In the genomic region with DNA sequence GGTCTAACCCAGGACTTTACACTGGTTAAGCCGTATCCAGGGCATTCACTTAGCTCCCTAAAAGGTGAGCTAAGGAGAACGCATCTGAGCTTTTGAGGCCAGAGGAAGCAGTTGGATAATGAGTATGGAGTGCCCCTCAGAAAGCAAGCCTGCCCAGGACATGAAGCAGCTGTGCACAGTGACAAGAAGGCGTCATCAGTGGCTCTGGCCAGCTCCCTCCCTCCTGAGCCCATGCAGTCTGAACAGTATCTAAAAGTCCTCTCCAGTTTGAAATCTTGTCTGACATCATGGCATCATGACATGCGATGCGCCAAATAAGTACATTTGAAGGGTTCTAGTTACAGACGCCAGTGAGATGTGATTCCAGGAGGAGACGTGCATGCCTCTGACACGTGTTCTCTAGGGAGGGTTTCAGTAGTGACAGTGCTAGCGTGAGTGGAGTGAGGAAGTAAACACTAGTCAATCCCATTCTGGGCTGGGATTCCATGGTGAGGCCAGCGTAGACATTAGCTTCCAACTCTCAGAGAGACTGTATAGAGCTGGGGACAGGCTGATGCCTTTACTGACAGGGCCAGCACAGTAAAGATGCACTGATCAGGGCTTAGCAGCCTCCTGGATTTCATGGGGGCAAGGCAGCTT, we compare ENCODE assay signal across 25 mouse cellular contexts.
DNase-seq lines count a peak whose midpoint lies in the region; ATAC-seq lines count a peak whose summit lies in the region.
"Had no signal": no experiment of that assay in that cellular context is flagged by ENCODE, and none has a peak within 500 bp of the region (broad histone marks: within the 10 kb centered on the region; RNA-seq: fewer than 3 reads in every experiment).

No protein-coding gene starts in this region.

- H3K9ac ChIP-seq in intestine, embryonic 15.5 days: no peak overlapping the region
- no peak overlapping the region for H3K9ac ChIP-seq in intestine, embryonic 16.5 days (ENCODE audit: low read depth, low read length)
- no peak overlapping the region for H3K9ac ChIP-seq in lung, embryonic 16.5 days (ENCODE audit: low read length)
- H3K9ac ChIP-seq in stomach, embryonic 15.5 days: no peak overlapping the region
- H3K9ac ChIP-seq: forebrain, postnatal 0 days; heart, embryonic 13.5 days; hindbrain, embryonic 15.5 days; limb, embryonic 13.5 days had no signal

- H3K4me1 ChIP-seq in intestine, embryonic 15.5 days (replicated peaks): 0 out of 2 replicates have a peak, but pooled peaks cover 10% of the 10 kb centered on the region
- H3K4me1 ChIP-seq in intestine, embryonic 16.5 days (ENCODE audit: control insufficient read depth, insufficient read depth, low read length): peaks cover 7% of the 10 kb centered on the region; the same call in 1 of the 2 replicates
- peaks cover 10% of the 10 kb centered on the region for H3K4me1 ChIP-seq in lung, embryonic 16.5 days (replicated peaks; ENCODE audit: control insufficient read depth, insufficient read depth, low read length)
- H3K4me1 ChIP-seq in stomach, embryonic 15.5 days: peaks cover 7% of the 10 kb centered on the region; the same call in 1 of the 2 replicates

- no peak for DNase-seq in lung, adult 18-20 months
- DNase-seq in adrenal gland, postnatal 14 days: no peak
- DNase-seq: adrenal gland, postnatal 36 days; cerebellum, adult 18-20 months; cerebellum, postnatal 10 days; forebrain, postnatal 0 days; heart, adult 2 months; kidney, adult 9 months; kidney, postnatal 14 days; right cerebral cortex, adult 18-20 months; thymus, postnatal 14 days had no signal

- no peaks in the 10 kb centered on the region for H3K27me3 ChIP-seq in intestine, embryonic 15.5 days (replicated peaks)
- no peaks in the 10 kb centered on the region for H3K27me3 ChIP-seq in intestine, embryonic 16.5 days (replicated peaks; ENCODE audit: control insufficient read depth, insufficient read depth, low read length)
- H3K27me3 ChIP-seq in lung, embryonic 16.5 days (ENCODE audit: control insufficient read depth, insufficient read depth, low read depth, low read length): no peaks in the 10 kb centered on the region
- no peaks in the 10 kb centered on the region for H3K27me3 ChIP-seq in stomach, embryonic 15.5 days (replicated peaks)
- H3K27me3 ChIP-seq: heart, embryonic 13.5 days; hindbrain, embryonic 15.5 days; limb, embryonic 13.5 days; Patski had no signal

- 0 out of 2 replicates have a peak, but pooled peaks have one; percentile 41 for ATAC-seq in intestine, embryonic 15.5 days
- no peak for ATAC-seq in intestine, embryonic 16.5 days
- ATAC-seq in lung, embryonic 16.5 days (ENCODE audit: low read depth): peak; percentile 80
- ATAC-seq in stomach, embryonic 15.5 days (ENCODE audit: insufficient read depth, low FRiP score, low read depth): no peak
- ATAC-seq in activated CD4-positive, CD25-positive, alpha-beta regulatory T cell, adult 4 months: no peak
- ATAC-seq: forebrain, postnatal 0 days; midbrain, embryonic 16.5 days; Patski had no signal

- H3K27ac ChIP-seq in intestine, embryonic 15.5 days: no peak overlapping the region
- H3K27ac ChIP-seq in intestine, embryonic 16.5 days (ENCODE audit: low read length): no peak overlapping the region
- peak overlapping the region; percentile 41; the same call in 1 of the 2 replicates for H3K27ac ChIP-seq in lung, embryonic 16.5 days (ENCODE audit: low read length)
- peak overlapping the region; percentile 19; the same call in 1 of the 2 replicates for H3K27ac ChIP-seq in stomach, embryonic 15.5 days
- H3K27ac ChIP-seq: heart, adult 2 months; heart, embryonic 13.5 days; hindbrain, embryonic 15.5 days; limb, embryonic 13.5 days had no signal

- H3K4me2 ChIP-seq in intestine, embryonic 15.5 days (replicated peaks): no peak overlapping the region
- no peak overlapping the region for H3K4me2 ChIP-seq in intestine, embryonic 16.5 days (ENCODE audit: low read depth, low read length)
- no peak overlapping the region for H3K4me2 ChIP-seq in lung, embryonic 16.5 days (ENCODE audit: low read depth, low read length)
- H3K4me2 ChIP-seq in stomach, embryonic 15.5 days: no peak overlapping the region
- H3K4me2 ChIP-seq: heart, embryonic 13.5 days; hindbrain, embryonic 15.5 days; limb, embryonic 13.5 days; liver, embryonic 11.5 days; midbrain, embryonic 11.5 days had no signal

- H3K9me3 ChIP-seq in intestine, embryonic 15.5 days: no peaks in the 10 kb centered on the region
- H3K9me3 ChIP-seq in intestine, embryonic 16.5 days (ENCODE audit: control insufficient read depth, low read length): no peaks in the 10 kb centered on the region
- H3K9me3 ChIP-seq in lung, embryonic 16.5 days (ENCODE audit: control insufficient read depth, low read length): no peaks in the 10 kb centered on the region
- H3K9me3 ChIP-seq in stomach, embryonic 15.5 days: no peaks in the 10 kb centered on the region
- H3K9me3 ChIP-seq: heart, embryonic 13.5 days; hindbrain, embryonic 10.5 days; hindbrain, embryonic 15.5 days; limb, embryonic 13.5 days had no signal

- WGBS in intestine, embryonic 15.5 days: 76% methylated on average over 10 of the region's 10 CpGs
- WGBS in intestine, embryonic 16.5 days: 81% methylated on average over 10 of the region's 10 CpGs
- WGBS in lung, embryonic 16.5 days: 68% methylated on average over 10 of the region's 10 CpGs
- 68% methylated on average over 10 of the region's 10 CpGs for WGBS in stomach, embryonic 15.5 days

- no peak overlapping the region for H3K4me3 ChIP-seq in intestine, embryonic 15.5 days (replicated peaks)
- no peak overlapping the region for H3K4me3 ChIP-seq in intestine, embryonic 16.5 days (ENCODE audit: low read length)
- no peak overlapping the region for H3K4me3 ChIP-seq in lung, embryonic 16.5 days (ENCODE audit: low read length)
- no peak overlapping the region for H3K4me3 ChIP-seq in stomach, embryonic 15.5 days (replicated peaks)
- H3K4me3 ChIP-seq: erythroblast, embryonic 14.5 days; heart, adult 2 months; heart, embryonic 13.5 days; hindbrain, embryonic 10.5 days; hindbrain, embryonic 15.5 days; limb, embryonic 13.5 days had no signal

- H3K36me3 ChIP-seq in intestine, embryonic 15.5 days: no peaks in the 10 kb centered on the region
- no peaks in the 10 kb centered on the region for H3K36me3 ChIP-seq in intestine, embryonic 16.5 days (ENCODE audit: control insufficient read depth, insufficient read depth, low read length)
- peaks cover 2% of the 10 kb centered on the region; the same call in 1 of the 2 replicates for H3K36me3 ChIP-seq in lung, embryonic 16.5 days (ENCODE audit: control insufficient read depth, insufficient read depth, low read length)
- no peaks in the 10 kb centered on the region for H3K36me3 ChIP-seq in stomach, embryonic 15.5 days
- H3K36me3 ChIP-seq: hindbrain, embryonic 15.5 days had no signal

Comparison
In these comparisons a context has a peak if more than half of its experiments do, and no peak if none do; other contexts are left out.
1. ATAC-seq: peak in intestine, embryonic 15.5 days (single experiment) and lung, embryonic 16.5 days (single experiment); none in intestine, embryonic 16.5 days (single experiment), stomach, embryonic 15.5 days (single experiment) and activated CD4-positive, CD25-positive, alpha-beta regulatory T cell, adult 4 months (single experiment).
2. H3K27ac ChIP-seq: peak in lung, embryonic 16.5 days (single experiment) and stomach, embryonic 15.5 days (single experiment); none in intestine, embryonic 15.5 days (single experiment) and intestine, embryonic 16.5 days (single experiment).